Mouse (Mus musculus) Patski (cell line): ENCODE measurements around the gene Resf1. TPM values are rescaled to one million over a fixed set of nuclear protein-coding genes. Genes with fewer than 3 reads are reported as not detected.

Experiments used
- ATAC-seq: fragments of 100-300 bp; one replicate; pipeline ENCODE4 v1.8.0; 2021
- CTCF ChIA-PET: fragments of 350-600 bp; sonication (Branson Sonifier 250); formaldehyde crosslinking; loops from one replicate; lab custom pipeline; 2022; ENCODE audit warnings: inconsistent platforms; lab: Charles Lee
- POLR2A ChIA-PET: fragments of 350-600 bp; sonication (Branson Sonifier 250); formaldehyde crosslinking; loops from one replicate; lab custom pipeline; 2022; ENCODE audit warnings: antibody characterized with exemption, inconsistent platforms; lab: Charles Lee
- DNase-seq: peaks from one replicate; pipeline ENCODE4 v3.0.0-alpha.2; 2011; ENCODE audit warnings: low read depth, low spot score
- H3K27me3 ChIP-seq: fragments of 371-371 bp; one replicate; pipeline ENCODE4 v1.5.1; 2021
- CTCF ChIP-seq: fragments of 100-300 bp; IDR thresholded peaks from one replicate; pipeline ENCODE4 v1.5.1; 2021
- in situ Hi-C: fragments of 300-500 bp; cut with MboI; formaldehyde crosslinking; loops from 3 replicates; pipeline ENCODE4 v1.11.1; 2018; ENCODE audit warnings: low pct_unique_long_range_greater_than_20kb, mixed read lengths
- polyA plus RNA-seq: library from polyadenylated mRNA; unstranded; gene quantifications from one replicate; pipeline ENCODE4 v1.2.3, GENCODE M21; 2021

Gene Resf1
- polyA plus RNA-seq, 1 experiment from 2014 or later = 28.9 TPM

DNA sequence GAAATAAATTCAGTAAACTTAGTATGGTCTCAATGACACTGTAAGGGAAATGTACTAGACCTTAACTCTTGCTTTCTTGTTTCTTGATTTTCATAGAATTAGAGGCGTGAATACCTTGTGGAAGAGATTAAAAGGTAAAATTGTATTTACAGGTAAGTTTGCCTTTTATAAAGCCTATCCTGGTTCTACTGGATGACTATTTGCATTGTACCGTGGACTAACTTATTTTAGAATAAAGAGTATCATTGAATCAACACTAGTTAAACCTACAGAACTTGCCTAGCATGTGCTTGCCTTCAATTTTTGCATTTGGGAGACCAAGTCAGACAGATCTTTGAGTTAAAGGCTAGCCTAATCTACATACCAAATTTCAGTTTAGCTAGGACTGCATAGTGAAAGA, 1.0 kb downstream of the Resf1 start:
- in situ Hi-C loops = no loop called here
- no peak for TF ChIP-seq CTCF
- POLR2A ChIA-PET = interaction anchor here (1.4 kb wide), 1 partner anchor 64 kb away, joined by 4 read pairs; no protein-coding TSS in a partner anchor
- CTCF ChIA-PET = interaction anchor here (1.1 to 1.9 kb wide), 2 partner anchors 14 to 64 kb away, joined by 3 to 5 read pairs; no protein-coding TSS in a partner anchor
- no peak for DNase-seq
- no peaks in the 10 kb centered on the region for H3K27me3 ChIP-seq
- ATAC-seq = no peak

- ChIA-PET POLR2A (interaction anchor here (0.9 to 1.4 kb wide), 2 partner anchors 63 to 124 kb away, joined by 3 to 4 read pairs; no protein-coding TSS in a partner anchor), CTCF (interaction anchor here (1.1 to 1.9 kb wide), 3 partner anchors 15 to 63 kb away, joined by 3 to 5 read pairs (median 5); no protein-coding TSS in a partner anchor)
- DNase-seq (no peak), ATAC-seq (no peak)
- in situ Hi-C loops = no loop called here
- no peak for TF ChIP-seq CTCF
- no peaks in the 10 kb centered on the region for H3K27me3 ChIP-seq
Measured at GRCm38 (mm10) chr6:149311044-149311443, 1.8 kb downstream of the Resf1 start.

GRCm38 (mm10) chr6:149311778-149312177, 2.6 kb downstream of the Resf1 start:
- TF ChIP-seq CTCF = no peak
- ChIA-PET CTCF (interaction anchor here (1.6 to 1.9 kb wide), 3 partner anchors 15 to 63 kb away, joined by 3 to 5 read pairs (median 5); no protein-coding TSS in a partner anchor), POLR2A (interaction anchor here (0.9 kb wide), 1 partner anchor 124 kb away, joined by 3 read pairs; no protein-coding TSS in a partner anchor)
- no peak for DNase-seq
- in situ Hi-C loops = no loop called here
- no peak for ATAC-seq
- no peaks in the 10 kb centered on the region for H3K27me3 ChIP-seq

DNA sequence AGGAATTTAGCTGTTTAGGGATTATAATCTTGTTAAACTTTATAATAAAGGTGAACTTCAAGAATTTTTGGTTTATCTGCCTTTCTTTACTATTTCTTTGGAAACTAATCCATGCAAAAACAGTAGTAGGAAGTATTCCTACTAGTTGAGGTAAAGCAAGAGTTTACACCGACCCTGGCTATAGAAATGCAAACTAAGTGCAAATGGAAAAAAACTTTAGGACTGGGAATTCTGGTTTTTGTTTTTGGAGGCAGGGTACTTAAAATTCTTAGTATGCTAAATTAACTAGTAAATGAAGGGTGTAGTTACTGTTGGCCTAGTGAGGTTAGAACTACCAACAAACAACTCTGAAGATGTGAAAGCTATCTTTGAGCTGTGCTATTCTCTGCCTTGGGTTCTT, 3.0 kb downstream of the Resf1 start:
- DNase-seq (no peak), ATAC-seq (no peak)
- no peaks in the 10 kb centered on the region for H3K27me3 ChIP-seq
- no peak for TF ChIP-seq CTCF
- in situ Hi-C loops = no loop called here
- POLR2A ChIA-PET = no interaction called here
- CTCF ChIA-PET = interaction anchor here (0.9 to 1.9 kb wide), 4 partner anchors 14 to 83 kb away, joined by 3 to 5 read pairs (median 4); no protein-coding TSS in a partner anchor

DNA sequence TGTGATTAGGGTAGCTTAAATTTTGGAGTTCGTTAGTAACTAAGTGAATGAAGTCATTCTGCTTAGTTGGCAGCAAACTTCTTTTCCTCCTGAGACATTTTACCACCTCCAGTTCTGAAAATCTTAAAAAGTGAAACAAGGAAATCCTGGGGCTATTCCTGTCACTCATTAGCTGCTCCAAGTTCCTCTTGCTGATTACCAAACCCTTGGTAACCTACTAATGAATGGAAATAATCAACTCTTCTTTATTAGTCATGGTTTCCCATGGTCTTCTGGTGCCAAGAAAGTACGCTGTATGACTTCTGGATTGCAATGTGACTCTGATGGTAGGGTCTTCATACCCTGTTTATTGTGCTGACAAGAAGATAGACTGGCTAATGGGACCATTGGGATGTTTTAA, 5.7 kb downstream of the Resf1 start:
- CTCF ChIA-PET = interaction anchor here (1.4 kb wide), 1 partner anchor 16 kb away, joined by 3 read pairs; no protein-coding TSS in a partner anchor

GRCm38 (mm10) chr6:149323523-149324241, 14.5 kb downstream of the Resf1 start:
- in situ Hi-C loops = no loop called here
- ChIA-PET CTCF (interaction anchor here (1.0 to 1.6 kb wide), 2 partner anchors 10 to 157 kb away, joined by 3 to 4 read pairs; no protein-coding TSS in a partner anchor), POLR2A (interaction anchor here (0.6 to 0.9 kb wide), 5 partner anchors 9 to 121 kb away, joined by 3 to 8 read pairs (median 4); no protein-coding TSS in a partner anchor)
- no peaks in the 10 kb centered on the region for H3K27me3 ChIP-seq
- ATAC-seq (no peak), DNase-seq (no peak)
- no peak for TF ChIP-seq CTCF

More for the DNA sequence above, 5.7 kb downstream of the Resf1 start:
- no peak for DNase-seq
- no peaks in the 10 kb centered on the region for H3K27me3 ChIP-seq
- peak; percentile 31 for ATAC-seq
- in situ Hi-C loops = no loop called here
- TF ChIP-seq CTCF = no peak
- POLR2A ChIA-PET = interaction anchor here (0.8 kb wide), 1 partner anchor 9 kb away, joined by 8 read pairs; no protein-coding TSS in a partner anchor

DNA sequence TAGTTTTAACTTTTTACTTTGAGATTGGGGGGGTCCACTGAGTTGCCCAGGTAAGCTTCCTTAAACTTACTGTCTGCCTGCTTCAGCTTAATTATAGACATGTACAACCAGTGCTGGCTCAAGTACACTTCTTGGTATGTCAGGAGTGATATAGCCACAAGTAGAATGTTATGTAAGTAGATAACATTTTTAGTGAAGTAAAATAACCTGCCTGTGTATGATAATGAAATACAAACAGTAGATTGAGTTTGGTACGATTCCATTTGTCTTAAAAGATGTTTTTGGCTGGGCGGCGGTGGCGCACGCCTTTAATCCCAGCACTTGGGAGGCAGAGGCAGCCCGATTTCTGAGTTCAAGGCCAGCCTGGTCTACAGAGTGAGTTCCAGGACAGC, 15.0 kb downstream of the Resf1 start:
- POLR2A ChIA-PET = interaction anchor here (0.7 to 0.9 kb wide), 2 partner anchors 9 to 10 kb away, joined by 4 to 8 read pairs; no protein-coding TSS in a partner anchor
- no peak for TF ChIP-seq CTCF
- DNase-seq (no peak), ATAC-seq (no peak)
- in situ Hi-C loops = no loop called here
- no peaks in the 10 kb centered on the region for H3K27me3 ChIP-seq
- CTCF ChIA-PET = interaction anchor here (1.6 kb wide), 1 partner anchor 11 kb away, joined by 4 read pairs; no protein-coding TSS in a partner anchor

DNA sequence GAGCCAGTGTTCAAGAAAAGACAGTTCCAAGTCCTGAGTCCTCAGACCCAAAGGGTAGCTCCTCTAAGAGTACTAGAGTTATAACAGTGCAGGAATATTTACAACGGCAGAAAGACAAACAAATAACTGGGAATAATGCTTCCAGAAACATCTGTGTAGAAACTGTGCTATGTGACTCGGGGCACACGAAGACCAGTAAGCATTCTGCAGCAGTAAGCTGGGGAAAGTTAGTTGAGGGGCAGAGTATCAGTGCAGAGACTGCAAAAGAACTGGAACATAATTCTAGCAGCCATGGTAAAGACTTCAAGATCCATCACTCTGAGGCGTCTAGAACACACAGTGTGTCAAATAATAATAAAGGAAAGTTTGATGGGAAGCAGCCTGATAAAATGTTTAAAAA, 19.9 kb downstream of the Resf1 start:
- in situ Hi-C loops = no loop called here
- ATAC-seq (no peak), DNase-seq (no peak)
- no peak for TF ChIP-seq CTCF
- CTCF ChIA-PET = no interaction called here
- POLR2A ChIA-PET = no interaction called here
- H3K27me3 ChIP-seq = no peaks in the 10 kb centered on the region

DNA sequence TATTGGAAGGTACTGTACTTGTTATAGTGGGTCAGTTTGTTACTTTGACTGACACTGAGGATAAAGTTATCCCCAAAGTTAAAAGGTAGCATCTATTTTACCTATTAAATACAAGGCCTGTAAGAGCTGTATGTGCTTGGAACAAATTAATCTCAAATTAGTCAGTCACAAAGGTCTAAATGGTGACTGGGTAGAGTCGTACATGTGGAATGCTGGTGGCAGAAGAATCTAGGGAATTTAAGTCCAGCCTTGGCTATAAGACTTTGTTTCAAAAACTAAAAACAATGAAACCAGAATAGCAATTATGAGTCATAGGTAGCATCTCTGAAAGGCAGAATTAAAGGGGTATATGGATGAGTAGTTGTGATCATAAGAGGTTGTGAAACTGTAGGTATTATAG, 21.1 kb downstream of the Resf1 start:
- DNase-seq (no peak), ATAC-seq (no peak)
- no peaks in the 10 kb centered on the region for H3K27me3 ChIP-seq
- ChIA-PET POLR2A (no interaction called here), CTCF (interaction anchor here (1.5 kb wide), 1 partner anchor 16 kb away, joined by 3 read pairs; no protein-coding TSS in a partner anchor)
- in situ Hi-C loops = no loop called here
- no peak for TF ChIP-seq CTCF

- H3K27me3 ChIP-seq = no peaks in the 10 kb centered on the region
- in situ Hi-C loops = no loop called here
- ATAC-seq (no peak), DNase-seq (no peak)
- TF ChIP-seq CTCF = no peak
- POLR2A ChIA-PET = interaction anchor here (0.6 kb wide), 1 partner anchor 9 kb away, joined by 4 read pairs; no protein-coding TSS in a partner anchor
- CTCF ChIA-PET = interaction anchor here (1.3 to 2.1 kb wide), 2 partner anchors 13 to 72 kb away, joined by 3 to 7 read pairs; no protein-coding TSS in a partner anchor
Measured at GRCm38 (mm10) chr6:149333036-149333435, 23.8 kb downstream of the Resf1 start.
